Mouse (Mus musculus): ENCODE results near the gene Nceh1. TPM values are rescaled to one million over a fixed set of nuclear protein-coding genes. Genes with fewer than 3 reads are reported as not detected.

Nceh1 gene
- total and polyA plus RNA-seq, 3 experiments, result 8.2 to 9.3 TPM; not detected in 1

- H3K4me3 ChIP-seq (ENCODE audit: control insufficient read depth in 1 of 2, insufficient read depth in 1 of 2, low read depth in 2 of 2, low read length in 2 of 2), result no peak overlapping the region
- peak; percentile 20 for DNase-seq (ENCODE audit: low read depth, low spot score)
- H3K9me3 ChIP-seq (replicated peaks; ENCODE audit: insufficient read depth, low read length), result no peaks in the 10 kb centered on the region
- no peaks in the 10 kb centered on the region for H3K4me1 ChIP-seq (ENCODE audit: control insufficient read depth in 1 of 2, insufficient read depth in 2 of 2, low read length in 2 of 2)
- no peaks in the 10 kb centered on the region for H3K79me2 ChIP-seq (ENCODE audit: control insufficient read depth, insufficient read depth, low read length, poor library complexity)
- TF ChIP-seq USF2 (IDR thresholded peaks at IDR 0.05; ENCODE audit: borderline replicate concordance in 1 of 2, insufficient read depth in 1 of 2, low read depth in 1 of 2, low read length in 2 of 2), result no peak
- no peak for TF ChIP-seq RCOR1 (IDR thresholded peaks at IDR 0.05; ENCODE audit: low read depth, low read length)
- TF ChIP-seq MYC (IDR thresholded peaks at IDR 0.05; ENCODE audit: low read depth, low read length), result no peak
- TF ChIP-seq ELF1 (IDR thresholded peaks at IDR 0.05; ENCODE audit: low read depth, low read length), result no peak
- TF ChIP-seq SIN3A (IDR thresholded peaks at IDR 0.05; ENCODE audit: low read length), result no peak
- no peak for TF ChIP-seq KAT2A (conservative IDR thresholded peaks at IDR 0.05; ENCODE audit: low read depth, low read length)
- no peak for TF ChIP-seq MAFK (IDR thresholded peaks at IDR 0.05; ENCODE audit: borderline replicate concordance, low read depth, low read length)
- no peak for TF ChIP-seq CHD2 (IDR thresholded peaks at IDR 0.05; ENCODE audit: low read length)
- 0 out of 2 replicates have a peak, but pooled peaks have one; percentile 17 for TF ChIP-seq BHLHE40 (IDR thresholded peaks at IDR 0.05; ENCODE audit: borderline replicate concordance, low read depth, low read length)
- TF ChIP-seq USF1 (IDR thresholded peaks at IDR 0.05; ENCODE audit: low read depth, low read length), result peak; percentile 80
- H3K36me3 ChIP-seq (ENCODE audit: control insufficient read depth in 1 of 2, insufficient read depth in 2 of 2, low read length in 2 of 2), result no peaks in the 10 kb centered on the region
- no peak overlapping the region for H3K27ac ChIP-seq (ENCODE audit: control insufficient read depth, low read depth, low read length)
- no peak overlapping the region for H3K9ac ChIP-seq (ENCODE audit: control insufficient read depth, low read depth, low read length, poor library complexity, severe bottlenecking)
- no peaks in the 10 kb centered on the region for H3K27me3 ChIP-seq (ENCODE audit: control insufficient read depth in 1 of 2, insufficient read depth in 2 of 2, low read length in 2 of 2)
Observed at GRCm38 (mm10) chr3:27280280-27280749, 97.5 kb downstream of the Nceh1 start.

- 0 out of 4 replicates have a peak, but pooled peaks cover 0 to 1% of the 10 kb centered on the region in 2 experiments for H3K27me3 ChIP-seq (ENCODE audit: control insufficient read depth in 1 of 2, insufficient read depth in 2 of 2, low read length in 2 of 2)
- DNase-seq (ENCODE audit: low read depth, low spot score), result peak; percentile 18
- H3K27ac ChIP-seq (ENCODE audit: control insufficient read depth, low read depth, low read length), result no peak overlapping the region
- H3K36me3 ChIP-seq (ENCODE audit: control insufficient read depth in 1 of 2, insufficient read depth in 2 of 2, low read length in 2 of 2), result no peaks in the 10 kb centered on the region
- no peaks in the 10 kb centered on the region for H3K4me1 ChIP-seq (ENCODE audit: control insufficient read depth in 1 of 2, insufficient read depth in 2 of 2, low read length in 2 of 2)
- TF ChIP-seq TCF12 (IDR thresholded peaks at IDR 0.05; ENCODE audit: low read depth, low read length) (peak; percentile 46; the same call in 1 of the 2 replicates), EP300 (IDR thresholded peaks at IDR 0.05; ENCODE audit: low read depth in 1 of 2, low read length in 2 of 2) (peak in 1 of 2 experiments; percentile 52; a peak in 2 of 4 replicates), GATA1 (IDR thresholded peaks at IDR 0.05; ENCODE audit: low read depth, low read length) (peak; percentile 64), TBP (IDR thresholded peaks at IDR 0.05; ENCODE audit: low read depth, low read length) (no peak), SIN3A (IDR thresholded peaks at IDR 0.05; ENCODE audit: low read length) (no peak)
- H3K9me3 ChIP-seq (replicated peaks; ENCODE audit: insufficient read depth, low read length), result no peaks in the 10 kb centered on the region
- no peak overlapping the region for H3K9ac ChIP-seq (ENCODE audit: control insufficient read depth, low read depth, low read length, poor library complexity, severe bottlenecking)
- H3K4me3 ChIP-seq (ENCODE audit: control insufficient read depth in 1 of 2, insufficient read depth in 1 of 2, low read depth in 2 of 2, low read length in 2 of 2), result no peak overlapping the region
- no peaks in the 10 kb centered on the region for H3K79me2 ChIP-seq (ENCODE audit: control insufficient read depth, insufficient read depth, low read length, poor library complexity)
Observed at GRCm38 (mm10) chr3:27283071-27283713, 100.4 kb downstream of the Nceh1 start.

Measured in MEL (cell line).